Mouse (Mus musculus) myocyte (in vitro differentiated cells): ENCODE data around the gene Aqp6.

Experiments used
- CEBPB ChIP-seq: IDR thresholded peaks from 2 replicates; pipeline ENCODE4 v1.6.1; 2011; ENCODE audit warnings: mild to moderate bottlenecking, moderate library complexity; ENCODE audit not compliant: poor library complexity, insufficient read depth, severe bottlenecking
- E2F4 ChIP-seq: IDR thresholded peaks from one replicate; pipeline ENCODE4 v1.6.1; 2011; ENCODE audit warnings: mild to moderate bottlenecking, control low read depth, moderate library complexity; ENCODE audit not compliant: insufficient read depth
- MAX ChIP-seq: IDR thresholded peaks from one replicate; pipeline ENCODE4 v1.6.1; 2011; ENCODE audit warnings: low read depth, mild to moderate bottlenecking, control low read depth
- MYOD1 ChIP-seq, 3 experiments: IDR thresholded peaks; one replicate each; pipeline ENCODE4 v1.6.1; 2011; ENCODE audit warnings: control low read depth in 2 of 3, low read depth in 2 of 3, mild to moderate bottlenecking in 2 of 3, moderate library complexity in 1 of 3; ENCODE audit not compliant: insufficient read length in 2 of 3, control insufficient read depth in 1 of 3
- MYOG ChIP-seq, 3 experiments: IDR thresholded peaks; one replicate each; pipeline ENCODE4 v1.6.1; 2011; ENCODE audit warnings: control low read depth in 2 of 3, low read depth in 2 of 3, mild to moderate bottlenecking in 2 of 3; ENCODE audit not compliant: insufficient read length in 2 of 3, control insufficient read depth in 1 of 3, insufficient read depth in 1 of 3
- POLR2A ChIP-seq: IDR thresholded peaks from one replicate; pipeline ENCODE4 v1.6.1; 2011; ENCODE audit warnings: low read depth, mild to moderate bottlenecking, control low read depth, moderate library complexity; ENCODE audit not compliant: insufficient read length
- SRF ChIP-seq: IDR thresholded peaks from one replicate; pipeline ENCODE4 v1.6.1; 2011; ENCODE audit warnings: low read depth; ENCODE audit not compliant: control insufficient read depth, insufficient read length
- TCF12 ChIP-seq: IDR thresholded peaks from one replicate; pipeline ENCODE4 v1.6.1; 2011; ENCODE audit warnings: mild to moderate bottlenecking, control low read depth; ENCODE audit not compliant: poor library complexity, insufficient read depth, severe bottlenecking
- USF1 ChIP-seq: IDR thresholded peaks from one replicate; pipeline ENCODE4 v1.6.1; 2011; ENCODE audit warnings: low read depth, mild to moderate bottlenecking, control low read depth, moderate library complexity

DNA sequence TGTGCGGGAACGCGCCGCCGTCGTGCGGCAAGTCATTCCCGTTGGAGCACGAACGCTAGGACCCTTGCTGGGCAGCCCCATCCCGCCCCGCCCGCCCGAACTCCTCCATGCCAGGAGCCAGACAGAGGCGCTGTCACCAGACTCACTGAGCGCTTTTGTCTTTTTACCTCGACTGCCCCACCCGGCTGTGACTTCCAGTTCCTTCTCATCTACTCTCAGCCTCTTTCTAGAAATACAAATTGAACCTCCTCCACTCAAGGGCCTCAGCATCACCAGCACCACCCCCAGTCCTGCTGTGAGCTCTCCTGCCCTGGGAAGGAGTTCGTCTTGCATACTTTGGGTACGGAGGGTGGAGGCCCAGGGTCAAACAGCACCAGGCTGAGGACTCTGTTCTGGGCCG lies 52.7 kb downstream of the Aqp6 start:
- TF ChIP-seq POLR2A (no peak), MYOG (IDR thresholded peaks at IDR 0.05; ENCODE audit: control insufficient read depth in 1 of 3, insufficient read depth in 1 of 3, insufficient read length in 2 of 3, low read depth in 2 of 3) (no peak), SRF (no peak), MAX (no peak), TCF12 (no peak), CEBPB (no peak), USF1 (no peak), E2F4 (no peak), MYOD1 (IDR thresholded peaks at IDR 0.05; ENCODE audit: control insufficient read depth in 1 of 3, insufficient read length in 2 of 3, low read depth in 2 of 3) (no peak)
